Mouse (Mus musculus): Measurements from ENCODE around the gene Il15. TPM values are rescaled to one million over a fixed set of nuclear protein-coding genes. Genes with fewer than 3 reads are reported as not detected.

Gene Il15
- total and polyA plus RNA-seq, 2 experiments from 2014 or later = 0.67 to 1.6 TPM

- Histone ChIP-seq H3K36me3 (ENCODE audit: insufficient read depth) (no peaks in the 10 kb centered on the region), H3K27ac (ENCODE audit: low read depth, low read length) (no peak overlapping the region), H3K9me3 (ENCODE audit: low read length) (no peaks in the 10 kb centered on the region), H3K4me3 (ENCODE audit: low read depth, low read length) (no peak overlapping the region), H3K9ac (no peak overlapping the region), H3K4me2 (ENCODE audit: low read depth) (no peak overlapping the region), H3K4me1 (ENCODE audit: insufficient read depth) (no peaks in the 10 kb centered on the region), H3K27me3 (ENCODE audit: insufficient read depth, low read length) (no peaks in the 10 kb centered on the region)
- no peak for TF ChIP-seq CTCF (IDR thresholded peaks at IDR 0.05; ENCODE audit: low read depth)
- DNase-seq (no peak), ATAC-seq (no peak)
- WGBS = 79% methylated on average over 3 of the region's 3 CpGs
Measured at GRCm38 (mm10) chr8:82285866-82286265, 117.2 kb downstream of the Il15 start.

DNA sequence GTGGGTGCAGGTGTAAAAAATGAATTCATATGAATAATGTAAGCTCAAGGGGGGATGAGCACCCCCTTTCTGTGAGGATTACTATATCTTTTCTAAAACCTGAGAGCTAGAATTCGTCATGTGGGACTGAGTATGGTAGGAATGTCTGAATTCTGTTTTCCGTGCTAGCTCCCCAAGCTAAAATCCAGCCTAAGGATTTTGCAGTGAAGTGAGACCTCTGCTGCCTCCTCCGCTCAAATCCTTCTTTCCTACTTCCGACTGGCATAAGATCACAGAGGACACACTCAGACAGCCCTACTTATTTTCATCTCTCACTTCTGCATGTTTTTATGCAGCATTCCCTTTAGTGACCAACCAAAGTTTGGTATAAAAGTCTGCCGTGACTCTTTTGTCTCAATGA is 121.0 kb downstream of the Il15 start:
- H3K4me1 ChIP-seq (ENCODE audit: insufficient read depth) = no peaks in the 10 kb centered on the region
- no peaks in the 10 kb centered on the region for H3K36me3 ChIP-seq (ENCODE audit: insufficient read depth)
- H3K4me2 ChIP-seq (ENCODE audit: low read depth) = no peak overlapping the region
- H3K27ac ChIP-seq (ENCODE audit: low read depth, low read length) = no peak overlapping the region
- H3K9ac ChIP-seq = no peak overlapping the region
- no peaks in the 10 kb centered on the region for H3K9me3 ChIP-seq (ENCODE audit: low read length)
- ATAC-seq (no peak), DNase-seq (no peak)
- no peak for TF ChIP-seq CTCF (IDR thresholded peaks at IDR 0.05; ENCODE audit: low read depth)
- 80% methylated on average over 5 of the region's 5 CpGs for WGBS
- H3K4me3 ChIP-seq (ENCODE audit: low read depth, low read length) = no peak overlapping the region
- H3K27me3 ChIP-seq (ENCODE audit: insufficient read depth, low read length) = no peaks in the 10 kb centered on the region

Measured in forebrain, postnatal 0 days (tissue).